Comparison of ENCODE assay signal across 10 mouse cellular contexts in the genomic region with DNA sequence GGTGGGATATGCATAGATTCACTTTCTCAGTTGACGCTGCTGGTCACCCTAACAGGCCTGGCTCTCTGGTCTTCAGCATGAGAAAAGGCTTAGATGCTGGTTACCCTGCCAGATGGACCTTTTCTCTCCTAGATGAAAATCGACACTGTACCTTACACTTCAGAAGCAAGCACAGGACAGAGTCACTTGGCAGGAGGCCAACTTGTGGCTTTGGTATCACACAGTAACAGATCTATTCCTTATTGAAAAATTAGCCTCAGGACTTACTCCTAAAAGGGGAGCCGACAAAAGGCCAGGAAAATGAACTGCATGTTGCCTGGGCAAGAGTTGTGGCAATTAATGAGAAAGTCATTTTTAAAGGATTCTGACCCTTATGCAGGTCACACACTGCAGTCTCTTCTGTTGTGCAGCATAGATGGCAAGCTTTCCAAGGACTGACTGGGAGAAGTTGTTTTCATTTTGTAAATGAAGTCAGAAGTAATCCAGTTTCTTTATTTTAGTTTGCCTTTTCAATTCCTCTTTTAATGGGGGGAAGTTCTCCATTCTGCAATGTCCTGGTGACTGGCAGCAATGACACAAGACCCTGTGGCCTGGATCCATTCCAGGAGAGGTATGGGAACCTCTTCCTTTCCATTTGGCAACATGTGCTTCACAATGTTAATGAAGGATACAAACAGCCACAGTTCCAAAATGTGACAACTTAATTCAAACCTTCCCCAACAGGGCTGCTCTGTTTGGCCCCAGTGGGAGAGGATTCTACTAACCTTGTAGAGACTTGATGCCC. TPM values are rescaled to one million over a fixed set of nuclear protein-coding genes. Genes with fewer than 3 reads are reported as not detected.
DNase-seq lines count a peak whose midpoint lies in the region; ATAC-seq and TF ChIP-seq lines count a peak whose summit lies in the region.
"Had no signal": no experiment of that assay in that cellular context is flagged by ENCODE, and none has a peak within 500 bp of the region (broad histone marks: within the 10 kb centered on the region; RNA-seq: fewer than 3 reads in every experiment).

No protein-coding gene starts in this region.

- H3K27ac ChIP-seq in kidney, adult 2 months (ENCODE audit: insufficient read depth, low read depth, low read length), result no peak overlapping the region
- no peak overlapping the region for H3K27ac ChIP-seq in kidney, embryonic 16.5 days (ENCODE audit: low read length)
- no peak overlapping the region for H3K27ac ChIP-seq in forebrain, embryonic 15.5 days (replicated peaks)
- H3K27ac ChIP-seq: embryonic facial prominence, embryonic 15.5 days; hindbrain, embryonic 15.5 days had no signal

- TF ChIP-seq CTCF in kidney, adult 2 months (conservative IDR thresholded peaks at IDR 0.05; ENCODE audit: insufficient read depth, insufficient read length, low read depth, low read length), result no peak

- ATAC-seq in kidney, embryonic 16.5 days (ENCODE audit: low FRiP score, low TSS enrichment), result no peak
- ATAC-seq in forebrain, embryonic 15.5 days (replicated peaks), result no peak

- no peaks in the 10 kb centered on the region for H3K27me3 ChIP-seq in kidney, adult 2 months (replicated peaks; ENCODE audit: control insufficient read depth, insufficient read depth, low read length)
- no peaks in the 10 kb centered on the region for H3K27me3 ChIP-seq in kidney, embryonic 16.5 days (ENCODE audit: insufficient read depth, low read length)
- H3K27me3 ChIP-seq in erythroblast, embryonic 14.5 days (ENCODE audit: control insufficient read depth), result no peaks in the 10 kb centered on the region
- no peaks in the 10 kb centered on the region for H3K27me3 ChIP-seq in forebrain, embryonic 15.5 days
- H3K27me3 ChIP-seq: embryonic facial prominence, embryonic 15.5 days; hindbrain, embryonic 15.5 days had no signal

- H3K9me3 ChIP-seq in kidney, embryonic 16.5 days (ENCODE audit: low read length), result no peaks in the 10 kb centered on the region
- no peaks in the 10 kb centered on the region for H3K9me3 ChIP-seq in erythroblast, embryonic 14.5 days (ENCODE audit: control insufficient read depth, low read length)
- no peaks in the 10 kb centered on the region for H3K9me3 ChIP-seq in forebrain, embryonic 15.5 days
- H3K9me3 ChIP-seq: embryonic facial prominence, embryonic 15.5 days; hindbrain, embryonic 15.5 days had no signal

- H3K4me1 ChIP-seq in kidney, adult 2 months (ENCODE audit: control insufficient read depth, insufficient read depth, low read length), result no peaks in the 10 kb centered on the region
- H3K4me1 ChIP-seq in kidney, embryonic 16.5 days (ENCODE audit: insufficient read depth, low read length), result no peaks in the 10 kb centered on the region
- peaks cover 100% of the 10 kb centered on the region for H3K4me1 ChIP-seq in erythroblast, embryonic 14.5 days (ENCODE audit: control insufficient read depth)
- H3K4me1 ChIP-seq in forebrain, embryonic 15.5 days, result no peaks in the 10 kb centered on the region
- H3K4me1 ChIP-seq: embryonic facial prominence, embryonic 15.5 days; hindbrain, embryonic 15.5 days had no signal

- no peaks in the 10 kb centered on the region for H3K36me3 ChIP-seq in kidney, adult 2 months (ENCODE audit: control insufficient read depth, insufficient read depth, low read length)
- H3K36me3 ChIP-seq in kidney, embryonic 16.5 days (ENCODE audit: insufficient read depth, low read length), result peaks cover 10% of the 10 kb centered on the region
- peaks cover 92% of the 10 kb centered on the region for H3K36me3 ChIP-seq in erythroblast, embryonic 14.5 days (ENCODE audit: control insufficient read depth)
- peaks cover 16% of the 10 kb centered on the region for H3K36me3 ChIP-seq in forebrain, embryonic 15.5 days

- 51% methylated on average over 3 of the region's 3 CpGs for WGBS in kidney, adult 2 months
- WGBS in kidney, embryonic 16.5 days, result 56% methylated on average over 3 of the region's 3 CpGs
- 55% methylated on average over 3 of the region's 3 CpGs for WGBS in forebrain, embryonic 15.5 days

- H3K4me2 ChIP-seq in kidney, embryonic 16.5 days (replicated peaks; ENCODE audit: low read depth, low read length), result no peak overlapping the region
- H3K4me2 ChIP-seq in forebrain, embryonic 15.5 days (replicated peaks), result no peak overlapping the region
- H3K4me2 ChIP-seq: embryonic facial prominence, embryonic 15.5 days; hindbrain, embryonic 15.5 days had no signal

- peak; percentile 27 for DNase-seq in kidney, adult 2 months
- DNase-seq in brain, adult 2 months (ENCODE audit: low read depth, low spot score), result peak; percentile 62
- DNase-seq in lung, postnatal 36 days, result peak; percentile 69
- no peak for DNase-seq in thymus, postnatal 36 days
- DNase-seq in left cerebral cortex, adult 18-20 months (ENCODE audit: low spot score in 2 of 2), result no peak

- H3K9ac ChIP-seq in kidney, embryonic 16.5 days (replicated peaks; ENCODE audit: low read length), result no peak overlapping the region
- no peak overlapping the region for H3K9ac ChIP-seq in forebrain, embryonic 15.5 days (replicated peaks)
- H3K9ac ChIP-seq: embryonic facial prominence, embryonic 15.5 days; hindbrain, embryonic 15.5 days had no signal

- H3K4me3 ChIP-seq in kidney, adult 2 months (ENCODE audit: insufficient read depth, low read depth, low read length), result no peak overlapping the region
- no peak overlapping the region for H3K4me3 ChIP-seq in kidney, embryonic 16.5 days (ENCODE audit: low read length)
- H3K4me3 ChIP-seq in erythroblast, embryonic 14.5 days (replicated peaks), result peak overlapping the region; percentile 40
- H3K4me3 ChIP-seq in forebrain, embryonic 15.5 days, result no peak overlapping the region
- H3K4me3 ChIP-seq: embryonic facial prominence, embryonic 15.5 days; hindbrain, embryonic 15.5 days had no signal

- no peak for TF ChIP-seq POLR2A in kidney, adult 2 months (IDR thresholded peaks at IDR 0.05; ENCODE audit: low read depth, low read length)

RNA-seq across cellular contexts. Expression of a gene that starts 59.7 kb away (rescaled TPM):
- 6.6 and 9.1 TPM in 2 replicates for polyA plus RNA-seq in kidney, adult 2 months (2012; rRNA removed)
- 45.6 and 45.7 TPM in 2 replicates for polyA plus RNA-seq in kidney, embryonic 16.5 days (2015; fragmentation: Nextera tagmentation; extraction: Ambion mirVana)
- 8.1 and 10.8 TPM in 2 replicates for polyA plus RNA-seq in erythroblast, embryonic 14.5 days (2012)
- polyA plus RNA-seq in forebrain, embryonic 15.5 days (2015; fragmentation: Nextera tagmentation; extraction: Ambion mirVana), result 174 and 182 TPM in 2 replicates
- total RNA-seq in left cerebral cortex, adult 18-20 months (2021), result 100 to 1,000 TPM; 127 to 129 TPM

Comparison
In these comparisons a context has a peak if more than half of its experiments do, and no peak if none do; other contexts are left out.
1. DNase-seq: peak in kidney, adult 2 months (single experiment), brain, adult 2 months (single experiment) and lung, postnatal 36 days (single experiment); none in thymus, postnatal 36 days (0 of 2) and left cerebral cortex, adult 18-20 months (0 of 2).